Mouse (Mus musculus) inflammation-experienced regulatory T-cells, adult 16 weeks (primary cell): ENCODE data around the gene Il17f. TPM values are rescaled to one million over a fixed set of nuclear protein-coding genes. Genes with fewer than 3 reads are reported as not detected.

Source experiments
- polyA plus RNA-seq: library from polyadenylated mRNA; unstranded; fragments of 100-300 nt; shearing (Covaris generic); gene quantifications from one replicate; pipeline ENCODE4 v1.2.1, GENCODE M21; 2017

Gene Il17f
- polyA plus RNA-seq, result not detected

GRCm38 (mm10) chr1:20790517-20790916, at the start of gene Il17f:
Gene Il17f, minus strand, starts transcription at chr1:20790617.

GRCm38 (mm10) chr1:20819771-20820605, 29.6 kb upstream of the Il17f start, which contains the start of gene Mcm3:
Gene Mcm3, minus strand, starts transcription at chr1:20820312.

GRCm38 (mm10) chr1:20730903-20731302, 59.5 kb downstream of the Il17f start, which contains the start of gene Il17a:
Gene Il17a, plus strand, starts transcription at chr1:20730905.

Other genes starting within 250 kb of the Il17f start
- not detected for gene Pkhd1, start 172.6 kb downstream of the Il17f start, polyA plus RNA-seq
- not detected for gene Il17a, start 59.7 kb downstream of the Il17f start, polyA plus RNA-seq
- 78.2 TPM for gene Mcm3, start 29.7 kb upstream of the Il17f start, polyA plus RNA-seq
- 9.8 TPM for gene Paqr8, start 100.0 kb upstream of the Il17f start, polyA plus RNA-seq
- 0.67 TPM for gene Efhc1, start 161.0 kb upstream of the Il17f start, polyA plus RNA-seq